Mouse (Mus musculus): ENCODE measurements around the gene Eps8l2.

The Eps8l2 gene

GRCm38 (mm10) chr7:141364349-141365048, 25.8 kb downstream of the Eps8l2 start:
- DNase-seq (ENCODE audit: low spot score in 2 of 2), result no peak

- no peak for DNase-seq (ENCODE audit: low spot score in 2 of 2)
Observed at GRCm38 (mm10) chr7:141365049-141365445, 26.4 kb downstream of the Eps8l2 start.

- no peak for DNase-seq (ENCODE audit: low spot score in 2 of 2)
Observed at GRCm38 (mm10) chr7:141367358-141367757, 28.7 kb downstream of the Eps8l2 start.

GRCm38 (mm10) chr7:141369918-141370317, 31.2 kb downstream of the Eps8l2 start:
- no peak for DNase-seq (ENCODE audit: low spot score in 2 of 2)

GRCm38 (mm10) chr7:141371942-141372595, 33.4 kb downstream of the Eps8l2 start:
- DNase-seq (ENCODE audit: low spot score in 2 of 2), result no peak

- no peak for DNase-seq (ENCODE audit: low spot score in 2 of 2)
Observed at GRCm38 (mm10) chr7:141373611-141374010, 34.9 kb downstream of the Eps8l2 start.

GRCm38 (mm10) chr7:141374399-141374798, 35.7 kb downstream of the Eps8l2 start:
- DNase-seq (ENCODE audit: low spot score in 2 of 2), result no peak

GRCm38 (mm10) chr7:141379584-141379983, 40.9 kb downstream of the Eps8l2 start:
- DNase-seq (ENCODE audit: low spot score in 2 of 2), result no peak

- DNase-seq (ENCODE audit: low spot score in 2 of 2), result no peak
Observed at GRCm38 (mm10) chr7:141381068-141381835, 42.6 kb downstream of the Eps8l2 start.

- no peak for DNase-seq (ENCODE audit: low spot score in 2 of 2)
Observed at GRCm38 (mm10) chr7:141387807-141388486, 49.3 kb downstream of the Eps8l2 start.

- DNase-seq (ENCODE audit: low spot score in 2 of 2), result no peak
Observed at GRCm38 (mm10) chr7:141388487-141389109, 49.9 kb downstream of the Eps8l2 start.

- DNase-seq (ENCODE audit: low spot score in 2 of 2), result no peak
Observed at GRCm38 (mm10) chr7:141390326-141391259, 51.9 kb downstream of the Eps8l2 start.

- DNase-seq (ENCODE audit: low spot score in 2 of 2), result peak; percentile 96 to 97
Observed at GRCm38 (mm10) chr7:141391625-141392551, 53.2 kb downstream of the Eps8l2 start, which contains the start of gene Taldo1. Gene Taldo1 (plus strand): TSS chr7:141392199.

- DNase-seq (ENCODE audit: low spot score in 2 of 2), result no peak
Observed at GRCm38 (mm10) chr7:141392552-141393222, 54.0 kb downstream of the Eps8l2 start.

GRCm38 (mm10) chr7:141394158-141394557, 55.5 kb downstream of the Eps8l2 start:
- DNase-seq (ENCODE audit: low spot score in 2 of 2), result no peak

- DNase-seq (ENCODE audit: low spot score in 2 of 2), result no peak
Observed at GRCm38 (mm10) chr7:141394771-141395170, 56.1 kb downstream of the Eps8l2 start.

GRCm38 (mm10) chr7:141395348-141395747, 56.7 kb downstream of the Eps8l2 start:
- DNase-seq (ENCODE audit: low spot score in 2 of 2), result no peak

GRCm38 (mm10) chr7:141403305-141403704, 64.6 kb downstream of the Eps8l2 start:
- no peak for DNase-seq (ENCODE audit: low spot score in 2 of 2)

GRCm38 (mm10) chr7:141405466-141405865, 66.8 kb downstream of the Eps8l2 start:
- DNase-seq (ENCODE audit: low spot score in 2 of 2), result no peak
